Mouse (Mus musculus): Measurements from ENCODE around the gene Gm11567. TPM values are rescaled to one million over a fixed set of nuclear protein-coding genes. Genes with fewer than 3 reads are reported as not detected.
"Not testable (repeated sequence)": the region's sequence is repeated elsewhere in the genome, so short reads cannot be mapped to it uniquely, and the experiment has no call there.

The Gm11567 gene
- total RNA-seq (2021) = not detected
- long read RNA-seq, experiment 1 = 0 reads
- long read RNA-seq, experiment 2 = 0 reads

- intact Hi-C loops (cut with DNase I); H3K4me3 ChIP-seq; DNase-seq (ENCODE audit: extremely low spot score in 1 of 2, low spot score in 2 of 2); H3K27ac ChIP-seq: not testable (repeated sequence)
Observed at GRCm38 (mm10) chr11:99878887-99879286, at the start of gene Gm11567. TSS of gene Gm11567 (plus strand) at chr11:99879187.

DNA sequence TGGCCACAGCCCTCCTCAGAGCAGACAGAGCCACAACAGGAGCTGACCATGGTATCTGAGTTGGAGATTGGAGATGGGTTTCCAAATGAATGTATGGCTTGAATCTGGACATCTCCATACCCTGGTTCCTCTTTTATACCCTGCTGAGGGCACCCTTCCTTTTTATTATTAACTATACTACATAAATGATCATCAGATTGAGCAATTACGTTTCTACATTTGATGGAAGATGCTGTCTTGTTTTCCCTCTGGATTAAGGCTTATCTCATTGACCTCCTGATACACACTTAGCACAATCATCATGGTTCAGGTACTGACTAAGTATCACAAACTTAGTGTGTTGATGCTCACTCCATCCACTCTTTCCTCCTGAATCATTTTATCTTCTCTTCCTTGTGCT is 41.0 kb upstream of the Gm11567 start, which contains the start of gene 2300003K06Rik:
2300003K06Rik (minus strand) TSS at position 101 of the 400 bp plus-strand sequence.
- Histone ChIP-seq H3K27ac (no peak within 1 kb of the TSS), H3K4me3 (no peak within 1 kb of the TSS)
- no peak for TF ChIP-seq CTCF (IDR thresholded peaks at IDR 0.05)
- no peak for DNase-seq (ENCODE audit: extremely low spot score in 1 of 2, low spot score in 2 of 2)
- intact Hi-C loops (cut with DNase I) = no loop called here

GRCm38 (mm10) chr11:99842185-99842584 is 36.8 kb upstream of the Gm11567 start:
- Histone ChIP-seq H3K4me3 (no peak overlapping the region), H3K27ac (no peak overlapping the region)
- intact Hi-C loops (cut with DNase I) = no loop called here
- no peak for TF ChIP-seq CTCF (IDR thresholded peaks at IDR 0.05)
- no peak for DNase-seq (ENCODE audit: extremely low spot score in 1 of 2, low spot score in 2 of 2)

- no peak for TF ChIP-seq CTCF (IDR thresholded peaks at IDR 0.05)
- no peak for DNase-seq (ENCODE audit: extremely low spot score in 1 of 2, low spot score in 2 of 2)
- intact Hi-C loops (cut with DNase I) = no loop called here
- no peak overlapping the region for H3K27ac ChIP-seq
- no peak overlapping the region for H3K4me3 ChIP-seq
Observed at GRCm38 (mm10) chr11:99846746-99847145, 32.2 kb upstream of the Gm11567 start.

DNA sequence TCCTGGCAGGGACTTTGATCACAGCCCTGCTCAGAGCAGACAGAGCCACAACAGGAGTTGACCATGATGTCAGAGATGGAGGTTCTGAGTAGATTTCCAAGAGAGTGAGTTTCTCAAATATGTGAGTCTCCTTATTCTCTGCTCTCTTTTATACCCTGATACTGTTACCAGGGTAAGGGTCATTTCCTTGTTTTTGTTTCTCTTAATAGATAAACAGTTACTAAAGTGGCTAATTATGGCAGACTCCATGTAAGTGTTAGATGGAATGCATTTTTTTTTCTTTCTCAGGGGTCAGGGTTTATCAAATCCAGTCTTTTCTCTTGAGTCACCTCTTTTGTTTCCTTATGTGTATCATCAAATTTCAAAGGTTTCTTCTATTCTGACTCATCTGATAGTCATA is 27.5 kb upstream of the Gm11567 start, which contains the start of gene Krtap4-16:
Krtap4-16 (minus strand) TSS at position 101 of the 400 bp plus-strand sequence.
- H3K27ac ChIP-seq = no peak within 1 kb of the TSS
- DNase-seq (ENCODE audit: extremely low spot score in 1 of 2, low spot score in 2 of 2) = no peak
- intact Hi-C loops (cut with DNase I) = no loop called here
- no peak for TF ChIP-seq CTCF (IDR thresholded peaks at IDR 0.05)
- H3K4me3 ChIP-seq = no peak within 1 kb of the TSS

DNA sequence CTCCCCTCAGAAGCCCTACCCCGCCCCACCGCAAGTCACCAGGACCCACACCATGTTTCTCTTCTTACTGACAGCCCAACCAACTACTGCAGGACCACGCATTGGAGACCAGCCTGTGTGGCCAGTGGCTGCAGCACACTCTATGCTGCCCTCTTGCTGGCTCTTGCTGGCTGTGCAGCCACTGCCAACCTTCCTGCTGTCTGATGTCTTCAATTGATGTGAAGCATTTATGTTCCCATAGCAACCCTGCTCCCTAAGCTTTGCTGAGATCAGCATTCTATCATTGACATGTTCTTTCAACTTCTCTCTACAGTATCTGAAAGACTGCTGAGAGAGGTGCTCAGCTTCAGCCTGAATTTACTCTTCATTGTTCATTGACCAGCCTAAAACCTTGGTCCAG is 24.9 kb upstream of the Gm11567 start:
- intact Hi-C loops (cut with DNase I) = no loop called here
- no peak overlapping the region for H3K27ac ChIP-seq
- no peak overlapping the region for H3K4me3 ChIP-seq
- TF ChIP-seq CTCF (IDR thresholded peaks at IDR 0.05) = peak; percentile 20
- no peak for DNase-seq (ENCODE audit: extremely low spot score in 1 of 2, low spot score in 2 of 2)

- H3K27ac ChIP-seq = no peak within 1 kb of the TSS
- no peak for TF ChIP-seq CTCF (IDR thresholded peaks at IDR 0.05)
- intact Hi-C loops (cut with DNase I) = no loop called here
- H3K4me3 ChIP-seq = no peak within 1 kb of the TSS
- DNase-seq (ENCODE audit: extremely low spot score in 1 of 2, low spot score in 2 of 2) = no peak
Observed at GRCm38 (mm10) chr11:99857617-99858016, 21.4 kb upstream of the Gm11567 start, which contains the start of gene Gm11568. TSS of gene Gm11568 (plus strand) at chr11:99857917.

- no peak for DNase-seq (ENCODE audit: extremely low spot score in 1 of 2, low spot score in 2 of 2)
- H3K27ac ChIP-seq = no peak overlapping the region
- intact Hi-C loops (cut with DNase I) = no loop called here
- no peak overlapping the region for H3K4me3 ChIP-seq
- TF ChIP-seq CTCF (IDR thresholded peaks at IDR 0.05) = no peak
Observed at GRCm38 (mm10) chr11:99858761-99859160, 20.2 kb upstream of the Gm11567 start.

DNA sequence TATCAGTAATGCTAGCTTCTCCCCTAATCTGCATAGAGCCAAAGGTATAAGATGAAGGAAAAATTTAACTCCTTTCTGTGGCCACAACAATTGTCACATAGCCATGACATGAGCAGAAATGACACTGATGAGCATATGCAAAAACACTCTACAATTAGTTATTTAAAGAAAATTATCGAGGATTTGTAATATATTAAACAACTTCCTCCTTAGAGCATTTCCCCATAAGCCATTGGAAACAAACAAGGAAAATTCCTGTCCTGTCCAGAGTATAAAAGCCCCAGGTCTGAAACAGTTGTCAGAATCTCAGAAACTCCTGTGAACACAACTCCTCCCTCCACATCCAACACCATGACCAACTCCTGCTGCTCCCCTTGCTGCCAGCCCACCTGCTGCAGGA is 14.8 kb upstream of the Gm11567 start, which contains the start of gene Gm11559:
Gm11559 (plus strand) TSS at position 301 of the 400 bp plus-strand sequence.
- DNase-seq (ENCODE audit: extremely low spot score in 1 of 2, low spot score in 2 of 2); intact Hi-C loops (cut with DNase I); H3K4me3 ChIP-seq; H3K27ac ChIP-seq: not testable (repeated sequence)

DNA sequence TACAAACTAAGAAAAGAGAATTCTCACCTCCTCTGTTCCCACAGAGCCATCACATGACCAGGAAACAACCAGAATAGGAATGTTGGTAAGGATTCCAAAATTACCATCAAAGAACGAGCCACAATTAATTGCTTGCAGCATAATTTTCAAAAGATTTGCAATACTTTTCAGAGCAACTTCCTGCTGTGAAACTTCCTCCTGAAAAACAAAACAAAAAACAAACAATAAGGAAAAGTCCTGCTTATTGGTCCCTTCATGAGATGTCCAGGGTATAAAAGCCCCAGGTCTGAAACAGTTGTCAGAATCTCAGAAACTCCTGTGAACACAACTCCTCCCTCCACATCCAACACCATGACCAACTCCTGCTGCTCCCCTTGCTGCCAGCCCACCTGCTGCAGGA is 5.9 kb upstream of the Gm11567 start, which contains the start of gene Krtap9-1:
Krtap9-1 (plus strand) TSS at position 301 of the 400 bp plus-strand sequence.
- H3K27ac ChIP-seq; DNase-seq (ENCODE audit: extremely low spot score in 1 of 2, low spot score in 2 of 2); intact Hi-C loops (cut with DNase I); H3K4me3 ChIP-seq: not testable (repeated sequence)

- Histone ChIP-seq H3K4me3 (no peak within 1 kb of the TSS), H3K27ac (no peak within 1 kb of the TSS)
- DNase-seq (ENCODE audit: extremely low spot score in 1 of 2, low spot score in 2 of 2) = no peak
- intact Hi-C loops (cut with DNase I) = no loop called here
- TF ChIP-seq CTCF (IDR thresholded peaks at IDR 0.05) = no peak
Observed at GRCm38 (mm10) chr11:99907620-99908019, 28.6 kb downstream of the Gm11567 start, which contains the start of gene Krtap31-1. TSS of gene Krtap31-1 (plus strand) at chr11:99907920.

- intact Hi-C loops (cut with DNase I) = no loop called here
- no peak within 1 kb of the TSS for H3K4me3 ChIP-seq
- TF ChIP-seq CTCF (IDR thresholded peaks at IDR 0.05) = no peak
- no peak within 1 kb of the TSS for H3K27ac ChIP-seq
- no peak for DNase-seq (ENCODE audit: extremely low spot score in 1 of 2, low spot score in 2 of 2)
Observed at GRCm38 (mm10) chr11:99914451-99914850, 35.5 kb downstream of the Gm11567 start, which contains the start of gene Gm11565. TSS of gene Gm11565 (plus strand) at chr11:99914751.

Other genes with a start within 250 kb of the Gm11567 start
- gene Krtap4-2, start 244.1 kb upstream of the Gm11567 start, total RNA-seq (2021) = not detected
- not detected for gene Krtap4-7, start 235.1 kb upstream of the Gm11567 start, total RNA-seq (2021)
- not detected for gene Gm11555, start 229.0 kb upstream of the Gm11567 start, total RNA-seq (2021)
- gene Gm11563, start 220.2 kb upstream of the Gm11567 start, total RNA-seq (2021) = not detected
- not detected for gene Krtap4-6, start 213.2 kb upstream of the Gm11567 start, total RNA-seq (2021)
- not detected for gene Gm14190, start 188.4 kb upstream of the Gm11567 start, total RNA-seq (2021)
- gene Gm14180, start 144.9 kb upstream of the Gm11567 start, total RNA-seq (2021) = not detected
- not detected for gene Gm11595, start 106.3 kb upstream of the Gm11567 start, total RNA-seq (2021)
- gene Krtap4-8, start 98.5 kb upstream of the Gm11567 start, total RNA-seq (2021) = not detected
- gene Krtap4-9, start 94.0 kb upstream of the Gm11567 start, total RNA-seq (2021) = not detected
- not detected for gene Gm11596, start 85.7 kb upstream of the Gm11567 start, total RNA-seq (2021)
- gene Gm11569, start 80.3 kb upstream of the Gm11567 start, total RNA-seq (2021) = not detected
- gene Gm11554, start 74.7 kb upstream of the Gm11567 start, total RNA-seq (2021) = not detected
- not detected for gene Krtap4-13, start 69.3 kb upstream of the Gm11567 start, total RNA-seq (2021)
- gene Gm11564, start 63.5 kb upstream of the Gm11567 start, total RNA-seq (2021) = not detected
- not detected for gene 2300003K06Rik, start 41.1 kb upstream of the Gm11567 start, total RNA-seq (2021)
- not detected for gene Krtap4-16, start 27.6 kb upstream of the Gm11567 start, total RNA-seq (2021)
- not detected for gene Gm11568, start 21.3 kb upstream of the Gm11567 start, total RNA-seq (2021)
- gene Gm11559, start 14.7 kb upstream of the Gm11567 start, total RNA-seq (2021) = not detected
- gene Krtap9-1, start 5.8 kb upstream of the Gm11567 start, total RNA-seq (2021) = not detected
- gene Krtap31-1, start 28.7 kb downstream of the Gm11567 start, total RNA-seq (2021) = not detected
- gene Gm11565, start 35.6 kb downstream of the Gm11567 start, total RNA-seq (2021) = not detected
- not detected for gene Krtap31-2, start 57.1 kb downstream of the Gm11567 start, total RNA-seq (2021)
- gene Krtap9-5, start 69.3 kb downstream of the Gm11567 start, total RNA-seq (2021) = not detected
- gene Krtap29-1, start 99.9 kb downstream of the Gm11567 start, total RNA-seq (2021) = not detected
- gene Krtap16-1, start 107.4 kb downstream of the Gm11567 start, total RNA-seq (2021) = not detected
- not detected for gene Krtap17-1, start 114.8 kb downstream of the Gm11567 start, total RNA-seq (2021)
- not detected for gene Krt33a, start 137.0 kb downstream of the Gm11567 start, total RNA-seq (2021)
- gene Krt33b, start 150.7 kb downstream of the Gm11567 start, total RNA-seq (2021) = not detected
- gene Krt34, start 162.4 kb downstream of the Gm11567 start, total RNA-seq (2021) = not detected
- gene Krt31, start 171.4 kb downstream of the Gm11567 start, total RNA-seq (2021) = not detected
- not detected for gene Krt32, start 209.0 kb downstream of the Gm11567 start, total RNA-seq (2021)
- not detected for gene Krt35, start 217.1 kb downstream of the Gm11567 start, total RNA-seq (2021)
- not detected for gene Krt36, start 226.4 kb downstream of the Gm11567 start, total RNA-seq (2021)
- gene Krt13, start 242.4 kb downstream of the Gm11567 start, total RNA-seq (2021) = not detected

Measured in left cerebral cortex, adult 2 months (tissue).